Mouse (Mus musculus): ENCODE data around the gene Zfp719. TPM values are rescaled to one million over a fixed set of nuclear protein-coding genes. Genes with fewer than 3 reads are reported as not detected.
A peak's percentile ranks its signal among the peaks of the same experiment; 100 is the strongest.

Gene Zfp719
- total and polyA plus RNA-seq, 3 experiments: 3.5 to 9.8 (median 5.8) TPM

DNA sequence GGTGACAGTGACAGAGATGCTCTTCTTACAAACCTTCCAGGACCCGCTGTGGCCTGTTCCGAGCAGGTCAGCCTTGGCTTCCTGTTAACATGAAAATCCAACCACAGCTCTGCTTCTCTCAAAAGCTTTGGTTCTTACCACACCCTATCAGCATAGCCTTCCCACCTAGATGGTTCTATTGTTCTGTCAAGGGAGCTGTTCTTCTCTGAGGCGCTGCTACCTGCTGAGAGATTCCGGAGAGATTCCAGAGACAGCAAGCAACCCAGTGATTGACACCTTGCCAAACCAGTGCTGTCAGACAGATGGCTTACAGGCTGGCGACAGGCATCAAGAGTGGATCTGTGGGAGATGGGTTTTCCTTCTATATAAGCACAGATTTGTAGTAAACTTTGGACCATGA, 31.7 kb upstream of the Zfp719 start:
- Histone ChIP-seq H3K36me3 (replicated peaks in 1 of 2; ENCODE audit: control insufficient read depth in 1 of 2, insufficient read depth in 1 of 2, low read length in 1 of 2) (no peaks in the 10 kb centered on the region), H3K4me3 (replicated peaks in 1 of 3; ENCODE audit: low read depth in 2 of 3, low read length in 2 of 3, poor library complexity in 1 of 3) (no peak overlapping the region), H3K27me3 (replicated peaks) (no peaks in the 10 kb centered on the region), H3K9me3 (replicated peaks; ENCODE audit: low read length) (no peaks in the 10 kb centered on the region), H3K27ac (ENCODE audit: insufficient read depth, low read depth) (no peak overlapping the region), H3K4me2 (ENCODE audit: insufficient read depth, low read depth, poor library complexity, severe bottlenecking) (no peak overlapping the region), H3K9ac (ENCODE audit: insufficient read depth, low read depth) (no peak overlapping the region), H3K79me2 (replicated peaks; ENCODE audit: control insufficient read depth, extremely low read depth, insufficient read depth, poor library complexity, severe bottlenecking) (no peaks in the 10 kb centered on the region), H3K4me1 (ENCODE audit: control insufficient read depth in 1 of 2, insufficient read depth in 2 of 2) (peaks cover 3 to 50% of the 10 kb centered on the region in 2 experiments; a peak in 2 of 4 replicates)
- TF ChIP-seq BHLHE40 (IDR thresholded peaks at IDR 0.05; ENCODE audit: low read depth, low read length): no peak
- TF ChIP-seq ZKSCAN1 (IDR thresholded peaks at IDR 0.05; ENCODE audit: borderline replicate concordance, low read depth, low read length): no peak
- no peak for TF ChIP-seq CTCF (conservative IDR thresholded peaks at IDR 0.05 in 1 of 2, IDR thresholded peaks at IDR 0.05 in 1 of 2; ENCODE audit: low read depth in 2 of 2, low read length in 2 of 2)
- TF ChIP-seq IRF4 (IDR thresholded peaks at IDR 0.05; ENCODE audit: low read depth, low read length): no peak
- no peak for TF ChIP-seq JUN (IDR thresholded peaks at IDR 0.05; ENCODE audit: insufficient read depth, low read depth, low read length)
- no peak for TF ChIP-seq NELFE (IDR thresholded peaks at IDR 0.05; ENCODE audit: low read depth, low read length)
- no peak for TF ChIP-seq POLR2A (IDR thresholded peaks at IDR 0.05; ENCODE audit: low read depth, low read length)
- TF ChIP-seq PAX5 (IDR thresholded peaks at IDR 0.05; ENCODE audit: low read length): no peak
- no peak for TF ChIP-seq ETS1 (conservative IDR thresholded peaks at IDR 0.05; ENCODE audit: low read depth, low read length)
- in situ Hi-C loops (cut with MboI; ENCODE audit: low pct_ligation_motif_present, low pct_unique_long_range_greater_than_20kb, low sequenced_read_pairs): no loop called here
- dilution Hi-C loops (cut with MboI; ENCODE audit: extremely low pct_ligation_motif_present, extremely low pct_unique_long_range_greater_than_20kb, low sequenced_read_pairs): no loop called here
- no peak for DNase-seq (ENCODE audit: extremely low read depth)

DNA sequence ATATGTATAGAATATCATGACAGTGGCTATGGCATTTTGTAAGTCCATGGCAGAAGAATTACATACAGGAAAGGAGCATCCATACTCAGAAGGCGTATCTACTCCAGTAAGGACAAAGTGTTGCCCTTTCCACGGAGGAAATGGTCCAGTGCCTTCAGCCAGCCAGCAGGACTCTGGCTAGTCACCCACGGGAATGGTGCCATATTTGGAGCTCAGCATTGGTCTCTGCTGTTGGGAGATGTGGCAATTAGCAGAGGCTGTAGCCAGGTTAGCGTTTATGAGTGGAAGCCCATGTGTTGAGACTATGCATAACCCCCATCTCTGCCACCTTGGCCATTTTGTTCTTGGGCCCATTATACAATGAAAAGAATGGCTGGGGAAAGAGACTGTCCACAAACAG, 31.2 kb upstream of the Zfp719 start:
- no peak overlapping the region for H3K4me2 ChIP-seq (ENCODE audit: insufficient read depth, low read depth, poor library complexity, severe bottlenecking)
- DNase-seq (ENCODE audit: extremely low read depth): no peak
- H3K36me3 ChIP-seq (replicated peaks in 1 of 2; ENCODE audit: control insufficient read depth in 1 of 2, insufficient read depth in 1 of 2, low read length in 1 of 2): no peaks in the 10 kb centered on the region
- H3K9ac ChIP-seq (ENCODE audit: insufficient read depth, low read depth): no peak overlapping the region
- no peaks in the 10 kb centered on the region for H3K9me3 ChIP-seq (replicated peaks; ENCODE audit: low read length)
- H3K4me1 ChIP-seq (ENCODE audit: control insufficient read depth in 1 of 2, insufficient read depth in 2 of 2): peaks cover 7 to 50% of the 10 kb centered on the region in 2 experiments
- no peaks in the 10 kb centered on the region for H3K27me3 ChIP-seq (replicated peaks)
- no peak overlapping the region for H3K27ac ChIP-seq (ENCODE audit: insufficient read depth, low read depth)
- in situ Hi-C loops (cut with MboI; ENCODE audit: low pct_ligation_motif_present, low pct_unique_long_range_greater_than_20kb, low sequenced_read_pairs): no loop called here
- TF ChIP-seq ELF1 (IDR thresholded peaks at IDR 0.05; ENCODE audit: low read depth, low read length) (no peak), RCOR1 (conservative IDR thresholded peaks at IDR 0.05; ENCODE audit: low read depth, low read length) (no peak), EP300 (IDR thresholded peaks at IDR 0.05; ENCODE audit: low read length) (no peak), SMC3 (IDR thresholded peaks at IDR 0.05; ENCODE audit: low read depth, low read length) (no peak)
- H3K79me2 ChIP-seq (replicated peaks; ENCODE audit: control insufficient read depth, extremely low read depth, insufficient read depth, poor library complexity, severe bottlenecking): no peaks in the 10 kb centered on the region
- dilution Hi-C loops (cut with MboI; ENCODE audit: extremely low pct_ligation_motif_present, extremely low pct_unique_long_range_greater_than_20kb, low sequenced_read_pairs): no loop called here
- H3K4me3 ChIP-seq (replicated peaks in 1 of 3; ENCODE audit: low read depth in 2 of 3, low read length in 2 of 3, poor library complexity in 1 of 3): no peak overlapping the region

DNA sequence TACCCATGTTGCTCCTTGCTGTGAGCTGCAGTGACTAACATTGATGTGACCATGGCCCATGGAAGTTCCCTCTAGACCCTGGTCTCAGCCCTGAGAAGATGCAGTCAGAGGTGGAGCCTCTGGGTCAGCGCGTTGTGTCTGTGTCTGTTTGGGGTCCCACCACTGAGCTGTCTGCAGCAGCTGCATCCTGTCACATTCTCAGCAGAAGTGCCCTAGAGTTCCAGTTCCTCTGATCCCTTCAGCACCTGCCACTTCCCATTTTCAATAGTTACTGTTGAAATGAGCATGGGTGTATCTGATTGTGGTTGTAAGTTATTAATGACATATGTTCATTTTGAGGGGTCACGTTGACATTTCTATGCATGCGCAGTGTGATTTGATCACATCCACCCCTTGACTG, 26.3 kb upstream of the Zfp719 start:
- in situ Hi-C loops (cut with MboI; ENCODE audit: low pct_ligation_motif_present, low pct_unique_long_range_greater_than_20kb, low sequenced_read_pairs): no loop called here
- H3K4me3 ChIP-seq (replicated peaks in 1 of 3; ENCODE audit: low read depth in 2 of 3, low read length in 2 of 3, poor library complexity in 1 of 3): no peak overlapping the region
- H3K4me2 ChIP-seq (ENCODE audit: insufficient read depth, low read depth, poor library complexity, severe bottlenecking): peak overlapping the region; percentile 47
- H3K36me3 ChIP-seq (replicated peaks in 1 of 2; ENCODE audit: control insufficient read depth in 1 of 2, insufficient read depth in 1 of 2, low read length in 1 of 2): no peaks in the 10 kb centered on the region
- no peaks in the 10 kb centered on the region for H3K9me3 ChIP-seq (replicated peaks; ENCODE audit: low read length)
- H3K4me1 ChIP-seq (ENCODE audit: control insufficient read depth in 1 of 2, insufficient read depth in 2 of 2): peaks cover 20 to 38% of the 10 kb centered on the region in 2 experiments
- dilution Hi-C loops (cut with MboI; ENCODE audit: extremely low pct_ligation_motif_present, extremely low pct_unique_long_range_greater_than_20kb, low sequenced_read_pairs): no loop called here
- no peak overlapping the region for H3K9ac ChIP-seq (ENCODE audit: insufficient read depth, low read depth)
- no peaks in the 10 kb centered on the region for H3K79me2 ChIP-seq (replicated peaks; ENCODE audit: control insufficient read depth, extremely low read depth, insufficient read depth, poor library complexity, severe bottlenecking)
- peak overlapping the region; percentile 53; the same call in 1 of the 2 replicates for H3K27ac ChIP-seq (ENCODE audit: insufficient read depth, low read depth)
- DNase-seq (ENCODE audit: extremely low read depth): peak; percentile 69
- no peaks in the 10 kb centered on the region for H3K27me3 ChIP-seq (replicated peaks)
- TF ChIP-seq MXI1 (IDR thresholded peaks at IDR 0.05; ENCODE audit: low read depth, low read length): peak; percentile 40; the same call in 1 of the 2 replicates
- no peak for TF ChIP-seq POLR2AphosphoS2 (IDR thresholded peaks at IDR 0.05; ENCODE audit: low read depth, low read length)
- peak; percentile 66; the same call in 1 of the 2 replicates for TF ChIP-seq CHD2 (IDR thresholded peaks at IDR 0.05; ENCODE audit: low read length)
- TF ChIP-seq HCFC1 (IDR thresholded peaks at IDR 0.05; ENCODE audit: low read depth, low read length): no peak
- TF ChIP-seq PAX5 (IDR thresholded peaks at IDR 0.05; ENCODE audit: low read length): no peak
- TF ChIP-seq IRF4 (IDR thresholded peaks at IDR 0.05; ENCODE audit: low read depth, low read length): peak; percentile 80
- TF ChIP-seq ZC3H11A (IDR thresholded peaks at IDR 0.05; ENCODE audit: low read depth, low read length): no peak
- peak; percentile 66; the same call in 1 of the 2 replicates for TF ChIP-seq MYC (IDR thresholded peaks at IDR 0.05; ENCODE audit: low read depth, low read length)
- no peak for TF ChIP-seq E2F4 (IDR thresholded peaks at IDR 0.05; ENCODE audit: insufficient replicate concordance, low read depth, low read length)
- peak; percentile 49; the same call in 1 of the 2 replicates for TF ChIP-seq MEF2A (IDR thresholded peaks at IDR 0.05; ENCODE audit: borderline replicate concordance, low read depth, low read length)
- TF ChIP-seq BHLHE40 (IDR thresholded peaks at IDR 0.05; ENCODE audit: low read depth, low read length): peak; percentile 89
- TF ChIP-seq ZMIZ1 (IDR thresholded peaks at IDR 0.05; ENCODE audit: low read depth, low read length): no peak; the same call in 1 of the 2 replicates
- no peak for TF ChIP-seq CHD1 (IDR thresholded peaks at IDR 0.05; ENCODE audit: low read depth, low read length)
- no peak for TF ChIP-seq ZNF384 (IDR thresholded peaks at IDR 0.05; ENCODE audit: low read depth, low read length)
- no peak for TF ChIP-seq RCOR1 (conservative IDR thresholded peaks at IDR 0.05; ENCODE audit: low read depth, low read length)
- TF ChIP-seq UBTF (IDR thresholded peaks at IDR 0.05; ENCODE audit: low read depth, low read length): no peak
- TF ChIP-seq MAZ (IDR thresholded peaks at IDR 0.05; ENCODE audit: low read depth, low read length): no peak
- no peak for TF ChIP-seq POLR2A (IDR thresholded peaks at IDR 0.05; ENCODE audit: low read depth, low read length)

All from CH12.LX (cell line).